Mouse (Mus musculus): Measurements from ENCODE around the gene Rasa3.
A peak's percentile ranks its signal among the peaks of the same experiment; 100 is the strongest.

The Rasa3 gene

GRCm38 (mm10) chr8:13649154-13649515 lies 28.3 kb downstream of the Rasa3 start:
- DNase-seq (ENCODE audit: low read depth, low spot score) = no peak

GRCm38 (mm10) chr8:13648377-13649153 lies 28.8 kb downstream of the Rasa3 start:
- DNase-seq (ENCODE audit: low read depth, low spot score) = no peak

- no peak for DNase-seq (ENCODE audit: low read depth, low spot score)
These were observed 29.8 kb downstream of the Rasa3 start for GRCm38 (mm10) chr8:13647591-13647990.

GRCm38 (mm10) chr8:13644932-13645676 lies 32.3 kb downstream of the Rasa3 start:
- DNase-seq (ENCODE audit: low read depth, low spot score) = no peak

- no peak for DNase-seq (ENCODE audit: low read depth, low spot score)
These were observed 33.2 kb downstream of the Rasa3 start for GRCm38 (mm10) chr8:13644155-13644554.

- no peak for DNase-seq (ENCODE audit: low read depth, low spot score)
These were observed 34.7 kb downstream of the Rasa3 start for GRCm38 (mm10) chr8:13642659-13643181.

GRCm38 (mm10) chr8:13641206-13641605 lies 36.2 kb downstream of the Rasa3 start:
- DNase-seq (ENCODE audit: low read depth, low spot score) = no peak

- DNase-seq (ENCODE audit: low read depth, low spot score) = no peak
These were observed 36.9 kb downstream of the Rasa3 start for GRCm38 (mm10) chr8:13640452-13640883.

- DNase-seq (ENCODE audit: low read depth, low spot score) = no peak
These were observed 44.3 kb downstream of the Rasa3 start for GRCm38 (mm10) chr8:13633107-13633506.

- no peak for DNase-seq (ENCODE audit: low read depth, low spot score)
These were observed 45.1 kb downstream of the Rasa3 start for GRCm38 (mm10) chr8:13632309-13632708.

- no peak for DNase-seq (ENCODE audit: low read depth, low spot score)
These were observed 46.6 kb downstream of the Rasa3 start for GRCm38 (mm10) chr8:13630754-13631153.

GRCm38 (mm10) chr8:13630171-13630570 lies 47.2 kb downstream of the Rasa3 start:
- no peak for DNase-seq (ENCODE audit: low read depth, low spot score)

GRCm38 (mm10) chr8:13629351-13630090 lies 47.9 kb downstream of the Rasa3 start:
- DNase-seq (ENCODE audit: low read depth, low spot score) = no peak

- DNase-seq (ENCODE audit: low read depth, low spot score) = no peak
These were observed 49.3 kb downstream of the Rasa3 start for GRCm38 (mm10) chr8:13628067-13628466.

- DNase-seq (ENCODE audit: low read depth, low spot score) = no peak
These were observed 49.8 kb downstream of the Rasa3 start for GRCm38 (mm10) chr8:13627591-13627990.

GRCm38 (mm10) chr8:13626114-13626513 lies 51.3 kb downstream of the Rasa3 start:
- DNase-seq (ENCODE audit: low read depth, low spot score) = no peak

- no peak for DNase-seq (ENCODE audit: low read depth, low spot score)
These were observed 52.0 kb downstream of the Rasa3 start for GRCm38 (mm10) chr8:13625281-13625970.

- DNase-seq (ENCODE audit: low read depth, low spot score) = no peak
These were observed 52.5 kb downstream of the Rasa3 start for GRCm38 (mm10) chr8:13624863-13625262.

GRCm38 (mm10) chr8:13623911-13624421 lies 53.4 kb downstream of the Rasa3 start:
- peak; percentile 49 for DNase-seq (ENCODE audit: low read depth, low spot score)

- DNase-seq (ENCODE audit: low read depth, low spot score) = no peak
These were observed 54.2 kb downstream of the Rasa3 start for GRCm38 (mm10) chr8:13623038-13623750.
